Mouse (Mus musculus): Measurements from ENCODE around the gene Gm17482.

The Gm17482 gene

DNA sequence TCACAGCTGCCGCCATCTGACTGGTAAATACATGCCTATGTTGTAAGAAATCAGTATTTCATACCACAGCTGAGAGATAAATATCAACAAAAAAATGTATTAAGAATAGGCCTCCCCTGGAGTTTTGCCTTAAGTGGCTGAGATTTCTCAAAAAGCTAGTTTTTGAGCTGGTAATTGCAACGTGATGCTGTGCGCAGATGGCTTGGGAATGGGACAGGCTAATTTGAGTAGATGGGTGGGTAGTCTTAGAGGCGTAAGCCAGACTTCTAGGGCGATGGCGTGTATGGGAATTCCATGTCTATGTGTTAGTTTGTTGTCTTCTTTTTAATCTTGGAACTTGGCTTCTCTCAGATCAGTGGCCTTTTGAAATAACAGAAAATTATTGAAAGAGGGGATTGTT lies 64.7 kb downstream of the Gm17482 start:
- no peaks in the 10 kb centered on the region for H3K36me3 ChIP-seq (ENCODE audit: control insufficient read depth, insufficient read depth, low read length, poor library complexity, severe bottlenecking)
- H3K27me3 ChIP-seq (ENCODE audit: control insufficient read depth, insufficient read depth, low read length, poor library complexity, severe bottlenecking), result no peaks in the 10 kb centered on the region
- no peak for DNase-seq (ENCODE audit: low read depth, low spot score)

GRCm38 (mm10) chr6:115292621-115293020 lies 65.5 kb downstream of the Gm17482 start:
- no peaks in the 10 kb centered on the region for H3K36me3 ChIP-seq (ENCODE audit: control insufficient read depth, insufficient read depth, low read length, poor library complexity, severe bottlenecking)
- no peak for DNase-seq (ENCODE audit: low read depth, low spot score)
- H3K27me3 ChIP-seq (ENCODE audit: control insufficient read depth, insufficient read depth, low read length, poor library complexity, severe bottlenecking), result no peaks in the 10 kb centered on the region

DNA sequence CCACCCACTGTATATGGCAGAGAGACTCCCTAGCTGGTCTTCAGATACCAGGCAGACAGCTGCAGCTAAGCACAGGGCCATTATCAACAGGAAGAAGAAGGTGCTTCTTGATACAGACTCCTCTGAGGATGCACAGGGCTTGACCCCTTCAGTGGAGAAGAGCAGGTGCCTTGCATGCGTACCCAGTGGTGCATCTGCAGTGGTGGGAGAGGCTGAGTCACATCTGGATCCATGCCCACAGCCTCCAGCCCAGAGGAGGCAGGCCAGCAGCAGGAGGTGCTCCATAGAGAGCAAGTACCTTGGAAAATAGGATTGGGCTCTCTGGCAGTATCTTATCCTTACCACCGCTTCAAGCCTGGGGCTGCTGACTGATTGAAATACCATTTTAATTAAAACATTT lies 66.7 kb downstream of the Gm17482 start:
- no peaks in the 10 kb centered on the region for H3K36me3 ChIP-seq (ENCODE audit: control insufficient read depth, insufficient read depth, low read length, poor library complexity, severe bottlenecking)
- H3K27me3 ChIP-seq (ENCODE audit: control insufficient read depth, insufficient read depth, low read length, poor library complexity, severe bottlenecking), result no peaks in the 10 kb centered on the region
- DNase-seq (ENCODE audit: low read depth, low spot score), result no peak

GRCm38 (mm10) chr6:115307134-115307533 lies 80.0 kb downstream of the Gm17482 start:
- no peaks in the 10 kb centered on the region for H3K36me3 ChIP-seq (ENCODE audit: control insufficient read depth, insufficient read depth, low read length, poor library complexity, severe bottlenecking)
- no peak for DNase-seq (ENCODE audit: low read depth, low spot score)
- no peaks in the 10 kb centered on the region for H3K27me3 ChIP-seq (ENCODE audit: control insufficient read depth, insufficient read depth, low read length, poor library complexity, severe bottlenecking)

All from splenic B cell, adult 2 months (primary cell).